Mouse (Mus musculus) heart, adult 11 months (tissue): ENCODE results near the gene Evl.
A peak's percentile ranks its signal among the peaks of the same experiment; 100 is the strongest.

Experiments used
- DNase-seq: peaks from one replicate; pipeline ENCODE4 v3.0.0; 2022

Gene Evl

DNA sequence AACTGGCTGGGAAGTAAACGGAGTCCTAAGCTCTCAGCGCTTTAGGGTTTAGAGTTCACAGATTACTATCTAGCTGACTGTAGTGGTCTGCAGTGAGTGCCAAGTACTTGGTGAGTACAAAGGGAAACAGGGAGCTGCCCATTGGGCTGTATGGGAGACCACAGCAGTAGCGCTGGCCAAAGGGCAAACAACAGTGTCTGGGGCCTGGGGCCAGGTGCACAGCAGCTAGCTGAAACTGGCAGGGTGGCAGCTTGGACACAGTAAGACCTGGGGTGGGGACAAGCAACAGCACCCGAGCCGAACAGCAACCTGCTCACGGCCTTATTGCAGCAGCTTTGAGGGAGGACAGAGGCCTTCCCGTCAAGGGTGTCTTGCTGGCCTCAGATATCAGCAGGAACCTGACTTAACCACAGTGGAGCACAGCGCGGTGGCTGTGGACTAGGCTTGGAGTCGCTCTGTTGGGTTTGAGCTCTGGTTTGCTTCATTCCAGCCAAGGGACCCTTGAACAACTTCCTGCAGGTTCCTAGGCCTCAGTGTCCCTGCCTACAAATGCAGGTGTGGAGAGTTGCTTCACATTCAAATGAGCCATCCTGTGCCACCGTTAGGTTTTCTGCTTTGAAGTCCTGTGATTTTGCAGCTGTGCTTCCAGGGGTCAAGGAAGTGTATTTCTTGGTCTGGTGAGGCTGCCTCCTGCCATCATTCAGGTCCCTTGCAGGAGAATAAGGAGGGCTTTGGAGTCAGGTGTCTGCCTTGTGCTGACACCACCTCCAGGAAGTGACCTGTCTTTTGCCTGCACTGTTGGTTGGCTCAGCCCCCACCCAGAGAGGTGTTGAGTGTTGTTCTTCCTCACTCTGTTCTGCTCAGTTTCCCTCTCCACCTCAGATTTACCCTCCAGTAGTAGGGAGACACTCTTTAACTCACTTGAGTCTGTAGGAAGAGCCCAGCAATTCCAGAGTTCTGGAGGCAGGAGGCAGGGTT, 99.1 kb downstream of the Evl start:
- no peak for DNase-seq

DNA sequence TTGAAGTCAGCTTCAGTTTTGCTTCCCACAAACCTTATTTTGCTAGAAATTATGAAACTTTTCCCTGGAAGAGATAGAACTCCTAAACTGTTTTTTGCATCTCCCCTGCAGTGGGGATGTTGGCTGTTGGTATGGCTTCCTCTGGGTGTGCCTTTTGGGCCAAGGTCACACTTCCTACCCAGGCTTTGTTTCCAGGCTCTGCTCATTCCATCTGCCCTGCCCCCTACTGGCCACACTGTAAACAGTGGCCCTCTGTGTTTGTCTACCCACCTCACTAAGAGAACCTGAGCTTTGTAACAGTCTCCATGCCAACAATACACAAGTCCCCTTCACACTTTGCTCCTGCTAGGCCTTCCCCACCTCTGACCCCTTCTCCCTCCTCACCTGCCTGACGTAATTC, 102.8 kb downstream of the Evl start:
- peak; percentile 96 for DNase-seq

DNA sequence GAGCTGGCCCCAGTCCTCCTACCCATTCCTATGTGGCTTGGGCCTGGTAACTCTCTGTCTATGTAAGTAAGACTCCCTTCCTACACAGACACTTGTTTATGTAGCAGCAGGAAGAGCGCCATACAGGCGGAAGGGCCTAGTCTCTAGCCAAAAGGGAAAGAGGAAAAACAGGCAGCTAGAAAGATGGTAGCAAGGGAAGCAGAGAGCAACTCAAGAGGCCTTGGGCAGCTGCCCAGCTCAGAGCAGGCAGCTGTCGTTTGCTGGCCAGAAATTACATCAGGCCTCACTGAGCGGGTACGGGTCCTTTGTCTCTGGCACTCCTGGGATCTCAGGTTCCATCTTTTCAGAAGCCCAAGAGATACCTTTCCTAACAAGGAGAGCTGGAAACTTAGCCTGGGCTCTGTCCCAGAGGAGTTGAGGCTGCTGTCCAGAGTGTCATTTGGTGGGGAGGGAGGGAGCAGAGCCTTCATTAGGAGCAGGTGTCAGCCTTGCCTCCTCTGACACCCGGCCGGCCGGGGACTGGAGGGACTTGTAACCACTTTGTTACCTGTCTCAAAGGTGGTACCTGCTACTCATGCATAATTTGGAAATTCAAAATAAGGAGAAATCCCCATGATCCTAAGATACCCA, 114.2 kb downstream of the Evl start:
- peak; percentile 90 for DNase-seq

DNA sequence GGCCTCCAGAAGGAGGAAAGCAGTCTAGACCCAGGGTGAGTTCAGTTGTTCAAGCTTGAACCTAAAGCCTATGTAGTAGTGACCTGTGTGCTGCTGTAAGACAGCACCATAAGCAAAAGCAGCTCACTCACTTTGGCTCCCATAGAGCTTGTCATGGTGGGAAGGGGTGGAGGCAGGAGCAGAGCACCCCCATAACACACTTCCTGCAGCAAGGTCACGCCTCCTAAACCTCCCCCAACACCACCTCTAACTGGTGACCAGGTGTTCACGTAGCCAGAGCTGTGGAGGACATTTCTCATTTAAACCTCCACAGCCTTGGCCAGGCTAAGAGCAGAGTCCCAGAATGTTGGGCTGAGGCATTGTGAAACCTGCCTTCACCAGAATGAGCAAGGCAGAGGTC, 117.0 kb downstream of the Evl start:
- no peak for DNase-seq

DNA sequence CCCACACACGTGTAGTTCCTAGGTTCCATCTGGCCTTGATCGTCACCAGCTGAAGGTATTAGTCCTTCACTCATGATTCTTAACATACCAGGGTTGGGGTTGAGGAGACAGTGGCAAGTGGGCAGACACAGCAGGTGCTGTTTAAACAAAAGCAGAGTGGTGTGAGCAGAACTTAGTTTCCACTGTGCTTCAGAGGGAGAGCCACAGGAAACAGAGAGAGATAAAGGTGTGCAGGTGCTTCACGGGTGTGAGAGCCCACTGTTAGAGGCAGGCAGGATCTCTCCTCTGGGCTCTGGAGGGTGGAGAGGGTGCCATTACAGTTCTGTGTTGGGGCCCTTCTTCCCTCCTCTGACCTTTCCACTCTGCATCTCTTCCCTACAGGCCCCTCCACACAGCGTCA, 118.4 kb downstream of the Evl start:
- no peak for DNase-seq

DNA sequence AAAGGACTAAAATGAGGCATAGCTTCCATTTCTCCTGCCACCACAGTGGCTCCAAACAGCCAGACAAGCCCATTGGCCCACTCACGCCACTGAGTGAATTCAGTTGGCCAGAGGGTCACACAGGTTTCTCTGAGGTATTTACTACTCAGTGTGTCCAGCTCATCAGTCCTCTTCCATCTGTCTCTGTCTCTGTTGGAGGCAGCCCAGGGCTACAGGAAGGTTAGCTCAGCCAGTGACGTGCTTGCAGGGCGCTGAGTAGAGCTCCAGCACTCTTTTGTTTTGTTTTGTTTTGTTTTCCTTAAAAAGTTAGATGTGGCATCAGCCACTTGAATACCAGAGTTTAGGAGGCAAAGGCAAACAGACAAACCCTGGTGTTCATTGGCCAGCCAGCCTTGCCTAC, 119.0 kb downstream of the Evl start:
- no peak for DNase-seq

DNA sequence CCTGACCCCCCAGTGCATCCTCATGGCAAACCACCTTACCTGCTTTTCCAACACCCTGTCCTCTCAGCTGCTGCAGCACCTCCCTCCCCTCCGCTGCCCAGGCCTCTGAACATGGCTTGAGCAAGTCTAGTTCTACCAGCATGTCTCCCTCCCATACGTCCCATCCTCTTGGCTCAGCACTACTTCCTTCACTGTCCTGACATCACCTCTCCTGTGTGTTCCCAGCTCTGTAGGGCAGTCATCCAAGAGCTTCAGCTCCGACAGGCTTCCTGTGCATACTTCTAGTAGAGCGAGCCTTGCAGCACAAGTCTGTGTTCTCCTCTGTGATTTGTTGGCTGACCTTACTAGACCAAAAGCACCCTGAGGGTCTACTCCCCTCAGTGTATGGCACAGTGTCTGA, 120.0 kb downstream of the Evl start:
- peak; percentile 98 for DNase-seq

DNA sequence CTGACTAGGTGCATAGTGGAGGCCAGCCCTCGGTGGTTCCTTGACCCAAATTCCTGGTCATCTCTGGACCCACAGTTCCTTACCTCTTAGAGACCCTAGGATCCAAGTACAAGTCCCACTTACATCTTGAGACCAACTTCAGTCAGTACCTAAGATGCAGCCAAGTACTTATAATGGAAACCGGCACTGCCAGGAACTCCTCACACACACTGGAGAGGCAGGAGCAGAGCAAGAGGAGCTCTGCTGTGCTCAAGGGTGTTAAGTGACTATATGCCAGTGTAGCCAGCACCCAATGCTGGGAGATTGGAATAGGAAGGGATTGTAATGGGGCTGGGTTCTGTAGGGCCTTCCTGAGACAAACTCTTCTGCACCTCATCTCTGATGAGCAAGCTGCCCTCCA, 120.4 kb downstream of the Evl start:
- DNase-seq = no peak

DNA sequence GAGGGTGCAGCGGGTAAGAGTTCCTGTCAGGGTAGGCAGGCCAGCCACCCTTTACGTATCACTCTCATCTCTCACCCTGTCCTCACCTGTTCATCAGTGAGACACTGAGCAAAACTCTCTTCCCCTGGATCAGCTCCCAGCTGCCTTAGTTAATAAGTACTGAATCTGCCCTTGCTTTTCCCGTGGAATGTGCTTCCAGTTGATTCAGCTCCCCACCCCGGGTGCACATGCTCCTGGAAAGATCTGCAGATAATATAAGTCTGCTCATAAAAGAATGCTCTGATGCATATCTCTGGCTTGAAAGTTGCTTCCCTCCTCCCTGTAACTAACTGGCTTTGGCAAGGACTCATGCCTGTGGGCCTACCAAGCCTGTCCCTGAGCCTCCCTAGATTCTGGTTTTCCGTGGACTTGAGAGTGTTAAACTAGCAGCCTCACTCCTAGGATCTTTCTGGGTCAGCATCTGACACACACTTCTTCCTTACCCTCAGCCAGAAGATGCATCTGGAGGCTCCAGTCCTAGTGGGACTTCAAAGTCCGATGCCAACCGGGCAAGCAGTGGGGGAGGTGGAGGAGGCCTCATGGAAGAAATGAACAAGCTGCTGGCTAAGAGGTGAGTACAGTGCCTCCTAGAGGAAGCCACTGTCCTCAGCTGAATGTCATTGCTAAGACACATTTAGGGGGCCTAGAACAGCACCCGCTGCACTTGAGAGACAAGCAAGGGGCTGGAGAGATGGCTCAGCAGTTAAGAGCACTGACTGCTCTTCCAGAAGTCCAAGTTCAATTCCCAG, 121.3 kb downstream of the Evl start:
- DNase-seq = no peak

DNA sequence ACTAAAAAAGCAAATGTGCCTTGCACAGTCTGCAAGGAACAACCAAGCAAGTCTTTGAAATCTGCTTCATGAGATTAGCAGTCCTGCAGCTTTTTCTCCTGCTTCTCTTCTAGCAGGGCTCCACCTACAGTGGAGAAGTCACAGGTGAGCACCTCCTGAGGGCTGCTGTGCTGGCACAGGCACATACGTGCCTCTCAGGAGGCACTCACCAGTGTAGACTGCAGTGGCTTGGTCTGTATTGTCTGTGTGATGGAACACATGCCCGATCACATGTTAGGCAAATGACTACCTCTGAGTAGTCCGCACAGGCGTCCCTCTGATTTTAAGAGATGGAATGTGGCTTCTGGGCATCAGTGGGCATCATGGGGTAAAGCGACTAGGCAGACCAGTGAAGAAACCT, 122.6 kb downstream of the Evl start:
- DNase-seq = no peak

DNA sequence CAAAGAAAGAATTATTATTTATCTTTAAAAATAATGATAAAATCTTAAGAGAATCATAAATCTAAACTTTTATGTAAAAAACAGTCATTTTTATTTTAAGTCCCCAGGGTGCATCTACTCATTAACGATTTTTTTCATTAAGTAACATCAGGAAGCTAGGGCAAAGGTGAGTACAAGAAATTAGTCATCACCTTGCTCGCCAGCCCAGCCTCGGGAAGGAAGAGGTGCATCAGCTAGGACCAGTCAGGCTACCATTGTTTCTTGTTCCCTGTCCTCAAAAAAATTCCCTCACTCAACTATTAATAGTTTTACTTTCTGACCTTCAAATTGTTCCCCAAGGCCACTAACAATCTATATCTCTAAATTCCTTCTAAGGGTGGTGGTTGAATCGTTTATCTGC, 123.8 kb downstream of the Evl start:
- no peak for DNase-seq

DNA sequence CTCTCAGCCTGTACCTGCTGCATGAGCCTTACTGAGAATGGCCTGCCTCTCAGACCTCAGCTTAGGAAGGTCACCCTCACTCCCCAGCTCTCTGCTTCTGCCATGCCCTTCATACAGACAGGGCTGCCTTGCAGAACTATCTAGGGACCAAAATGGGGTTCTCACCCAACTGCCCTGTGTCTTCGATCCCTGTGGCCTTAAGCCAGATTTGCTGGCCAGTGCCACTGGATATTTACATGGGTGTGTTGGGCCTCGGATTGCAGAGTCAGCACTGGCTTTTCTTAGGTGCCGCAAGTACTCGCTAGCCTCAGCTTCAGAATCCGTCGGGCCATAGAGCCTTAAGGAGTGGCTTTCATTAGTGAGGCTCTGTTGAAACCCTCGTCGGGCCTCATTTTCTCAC, 126.3 kb downstream of the Evl start:
- DNase-seq = no peak

DNA sequence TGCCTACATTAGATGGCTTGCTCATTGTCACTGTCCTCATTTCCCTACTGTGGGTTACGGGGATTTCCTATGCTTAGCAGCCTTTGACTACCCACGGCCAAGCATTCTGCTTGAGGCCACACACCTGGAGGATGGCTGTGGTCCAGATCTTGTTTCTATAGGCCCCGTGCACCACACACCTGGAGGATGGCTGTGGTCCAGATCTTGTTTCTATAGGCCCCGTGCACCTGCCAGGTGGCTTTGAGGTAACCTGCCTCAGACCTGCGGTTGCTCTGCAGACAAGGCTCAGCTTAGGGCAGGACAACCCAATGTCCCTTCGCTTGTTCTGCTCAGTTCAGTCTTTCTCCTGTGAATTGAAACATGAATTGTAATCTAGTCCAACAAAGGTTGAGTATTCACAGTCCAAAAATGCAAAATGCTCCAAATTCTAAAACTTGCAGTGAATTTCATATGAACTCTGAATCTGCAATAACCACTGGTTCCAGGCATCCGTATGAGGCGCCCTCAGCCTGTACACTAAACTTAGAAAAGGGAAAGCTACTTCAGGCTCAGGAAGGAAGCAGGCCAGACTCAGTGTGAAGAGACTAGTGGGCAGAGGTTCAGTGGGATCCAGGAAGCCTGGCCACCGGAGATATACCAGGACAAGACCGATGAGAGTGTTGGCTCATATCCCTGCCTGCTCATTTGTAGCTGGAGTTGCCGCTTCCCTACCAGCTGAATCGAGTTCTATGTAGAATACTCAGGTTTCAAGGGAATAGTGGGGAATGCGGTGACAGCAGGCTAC, 127.9 kb downstream of the Evl start:
- DNase-seq = peak; percentile 94

DNA sequence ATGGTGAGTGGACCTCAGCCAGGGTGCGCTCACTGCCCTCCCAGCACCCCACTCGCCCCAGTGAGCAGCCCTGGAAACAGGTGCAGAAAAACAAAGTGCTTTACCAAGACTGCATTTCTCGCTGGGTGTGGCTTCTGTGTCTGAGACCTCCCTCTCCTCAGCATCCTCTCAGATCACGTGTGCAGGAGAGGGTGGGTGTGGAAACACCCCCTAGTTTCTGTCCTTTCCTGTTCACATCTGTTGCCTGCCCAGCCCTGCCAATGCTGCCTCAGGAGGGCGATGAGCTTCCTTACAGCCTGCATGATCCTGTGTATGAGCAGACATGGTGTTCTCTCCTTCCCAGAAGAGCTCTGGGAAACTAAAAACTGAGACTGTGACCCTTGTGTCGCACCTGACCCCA, 131.9 kb downstream of the Evl start:
- DNase-seq = peak; percentile 95

DNA sequence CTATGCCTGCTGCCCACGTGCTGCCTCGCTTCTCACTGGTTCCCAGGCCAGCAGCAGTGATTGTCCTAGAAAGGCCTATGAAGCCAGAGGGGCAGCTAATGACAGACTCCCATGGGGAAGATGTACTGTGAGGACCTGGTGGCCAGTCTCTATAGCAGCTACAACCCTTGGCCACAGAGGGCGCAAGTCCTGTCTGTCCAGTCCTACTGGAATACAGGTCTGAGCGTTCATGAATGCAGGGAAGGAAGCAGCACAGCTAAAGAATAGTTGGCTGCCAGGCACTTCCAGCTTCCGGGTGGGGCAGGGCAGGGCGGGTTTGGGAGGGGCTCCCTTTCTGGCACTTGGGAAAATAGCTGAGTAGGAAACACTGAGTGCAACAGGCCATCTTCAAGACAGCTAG, 132.4 kb downstream of the Evl start:
- DNase-seq = peak; percentile 92

DNA sequence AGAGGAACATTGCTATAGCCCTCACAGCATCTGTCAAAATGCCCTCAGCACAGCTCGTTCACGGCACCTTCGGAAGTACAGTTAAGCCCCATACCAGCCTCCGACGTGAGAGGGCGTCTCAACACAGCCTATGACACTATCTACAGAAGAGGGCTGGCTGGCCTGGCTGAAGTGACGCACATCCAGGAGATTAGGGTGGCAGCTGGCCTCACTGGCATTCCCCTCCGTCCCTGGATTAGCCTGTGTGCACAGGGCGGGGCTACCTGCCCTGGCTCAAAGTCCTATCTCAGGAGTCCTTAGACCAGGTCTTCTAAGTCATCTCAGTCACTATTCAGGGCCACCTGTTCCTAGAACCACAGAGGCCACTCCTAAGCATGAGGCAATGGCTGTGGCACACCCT, 134.6 kb downstream of the Evl start:
- DNase-seq = no peak

DNA sequence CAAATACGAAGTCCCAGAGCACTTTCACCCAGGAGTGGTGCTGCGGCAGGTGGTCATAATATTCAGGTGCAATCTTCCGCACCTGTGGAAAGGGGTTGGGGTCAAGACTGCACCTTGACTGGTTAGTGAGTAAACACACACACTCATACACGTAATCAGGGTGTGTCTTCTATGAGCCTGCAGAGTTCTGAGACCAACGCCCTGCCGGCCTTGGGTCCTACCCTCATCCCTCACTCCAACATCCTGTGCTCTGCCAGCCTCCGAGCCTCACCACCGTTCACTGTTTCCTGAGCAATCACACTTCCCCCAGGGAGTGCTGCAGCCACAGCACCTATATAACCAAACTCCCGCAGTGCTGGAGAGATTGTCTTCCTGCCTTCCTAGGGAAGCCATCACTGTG, 136.0 kb downstream of the Evl start:
- DNase-seq = no peak

DNA sequence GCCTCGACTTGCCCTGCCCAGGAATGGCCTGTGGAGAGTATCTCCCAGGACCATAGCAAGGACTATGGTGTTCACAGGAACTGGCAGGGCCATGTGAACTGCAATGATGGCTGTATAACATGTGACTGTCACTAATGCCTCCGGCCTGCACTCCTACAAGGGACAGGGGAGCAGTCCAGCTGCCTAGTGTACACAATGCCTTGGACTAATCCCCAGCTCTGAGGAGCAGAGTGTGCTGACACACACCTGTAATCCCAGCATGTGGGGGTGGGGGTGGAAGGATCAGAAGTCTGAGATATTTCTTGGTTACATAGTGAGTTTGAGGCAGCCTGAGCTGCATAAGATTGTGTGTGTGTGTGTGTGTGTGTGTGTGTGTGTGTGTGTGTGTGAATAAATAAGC, 139.1 kb downstream of the Evl start:
- DNase-seq = no peak

DNA sequence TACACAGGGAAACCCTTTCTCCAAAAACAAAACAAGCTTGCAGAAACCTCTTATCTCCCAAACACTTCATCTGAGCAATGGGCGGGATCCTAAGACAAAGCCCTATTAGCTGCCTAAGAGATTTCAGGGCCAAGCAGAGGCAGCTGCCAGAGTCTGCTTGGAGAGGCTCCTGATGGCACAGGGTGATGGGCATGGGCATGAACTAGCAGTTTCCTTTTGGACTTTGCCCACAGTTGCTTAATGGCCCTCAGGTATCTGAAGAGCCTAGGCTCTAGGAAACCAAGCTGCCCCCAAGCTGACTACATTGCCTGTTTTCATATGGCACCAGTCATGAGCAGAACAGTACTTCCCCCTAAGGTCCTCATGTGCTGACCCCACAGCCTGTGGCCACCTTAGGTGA, 139.7 kb downstream of the Evl start:
- no peak for DNase-seq

DNA sequence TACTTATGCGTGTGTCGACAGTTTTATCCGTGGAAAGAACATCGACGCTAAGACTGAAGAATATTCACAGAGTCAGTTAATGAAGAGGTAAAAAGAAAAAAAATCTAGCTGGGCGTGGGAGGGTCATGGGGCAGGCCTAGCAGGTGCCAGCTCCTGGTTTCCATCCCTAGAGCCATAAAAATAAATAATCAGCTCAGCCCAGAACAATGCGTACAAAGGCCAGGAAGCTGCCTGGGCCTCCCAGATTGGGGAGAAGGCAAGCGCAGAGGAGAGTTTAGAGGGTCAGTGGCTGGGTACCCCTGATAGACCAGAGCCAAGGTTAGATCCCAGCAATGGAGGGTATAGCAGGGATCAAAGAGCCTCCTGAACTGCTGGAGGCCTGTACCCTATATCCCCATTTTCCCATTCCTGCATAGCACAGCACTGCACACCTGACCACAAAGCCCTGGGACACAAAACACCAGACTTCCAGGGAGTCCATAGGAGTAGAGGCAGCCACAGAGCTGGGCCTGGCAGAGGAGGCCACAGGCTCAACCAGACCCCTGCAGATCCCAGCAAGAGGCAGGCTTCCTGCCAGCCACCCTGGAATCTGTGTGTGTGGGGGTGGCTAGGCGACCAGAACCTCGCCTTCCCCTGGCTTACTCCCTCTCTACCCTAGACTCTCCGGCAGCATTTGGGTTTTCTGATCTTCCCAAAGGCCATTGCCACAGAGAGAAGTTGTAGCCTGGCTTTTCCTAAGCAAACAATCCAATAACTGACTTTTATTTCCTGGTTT, 144.4 kb downstream of the Evl start:
- DNase-seq = peak; percentile 95

DNA sequence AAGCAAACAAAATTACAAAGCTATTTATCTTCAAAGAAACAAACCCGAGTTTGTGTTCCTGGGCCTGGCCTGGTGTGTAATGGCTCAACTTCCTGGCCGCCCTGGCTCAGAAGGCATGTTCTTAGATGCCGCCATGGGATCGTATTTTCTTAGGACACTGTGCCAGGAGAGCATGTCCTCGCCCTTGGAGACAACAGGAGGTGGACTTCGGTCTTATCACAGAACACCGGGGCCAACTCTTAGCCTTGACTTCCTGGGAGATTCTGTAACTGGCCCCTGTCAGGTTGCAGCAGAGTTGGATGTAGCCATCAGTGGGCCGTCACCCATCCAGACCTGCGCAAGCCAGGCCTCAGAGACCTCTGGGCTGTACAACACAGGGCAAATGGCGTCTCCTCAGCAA, 145.1 kb downstream of the Evl start:
- no peak for DNase-seq

DNA sequence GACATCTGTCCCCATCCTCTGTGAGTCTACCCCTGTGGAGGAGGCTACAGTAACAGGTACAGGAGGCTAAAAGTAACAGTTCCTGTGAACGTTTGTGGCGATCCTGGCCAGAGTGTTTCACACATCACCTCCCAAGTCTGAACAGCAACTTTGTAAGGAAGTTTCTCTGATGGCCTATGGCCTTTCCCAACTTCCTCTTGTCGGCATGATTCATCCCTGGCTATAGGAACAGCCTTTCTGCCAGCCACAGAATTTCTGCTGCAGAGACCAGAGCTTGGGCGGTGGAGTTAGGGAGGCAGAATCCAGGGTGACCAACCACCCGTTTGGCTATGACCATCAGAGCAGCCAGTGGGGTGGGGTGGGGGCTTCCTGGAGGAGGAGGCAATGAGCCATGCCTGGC, 145.5 kb downstream of the Evl start:
- no peak for DNase-seq
